Mouse (Mus musculus): Measurements from ENCODE around the gene Hoxd10.

DNA sequence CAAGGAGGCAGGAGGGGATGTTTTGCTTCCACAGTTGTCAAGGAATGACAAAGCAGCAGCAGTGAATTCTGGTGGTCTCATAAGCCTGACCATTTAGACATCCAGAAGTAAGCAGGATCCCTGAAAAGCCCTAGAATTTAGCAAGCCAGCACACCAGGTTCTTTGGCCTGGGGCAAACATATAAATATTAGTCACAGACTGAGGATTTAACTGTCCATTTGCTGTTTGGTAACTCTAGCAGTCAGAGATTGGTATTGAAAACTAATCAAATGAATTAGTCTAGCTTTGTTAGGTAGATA lies 50.2 kb downstream of the Hoxd10 start:
- TF ChIP-seq POLR2A (IDR thresholded peaks at IDR 0.05; ENCODE audit: low read depth, low read length), result no peak
- no peak for TF ChIP-seq NRF1 (IDR thresholded peaks at IDR 0.05; ENCODE audit: low read depth, low read length)
- no peak for TF ChIP-seq CTCF (conservative IDR thresholded peaks at IDR 0.05 in 1 of 2, IDR thresholded peaks at IDR 0.05 in 1 of 2; ENCODE audit: low read depth in 2 of 2, low read length in 2 of 2)
- no peak for TF ChIP-seq USF1 (IDR thresholded peaks at IDR 0.05; ENCODE audit: low read depth, low read length)
